Mouse (Mus musculus) subcutaneous adipose tissue, adult 2 months (tissue): ENCODE results near the gene Ankrd34a. TPM values are rescaled to one million over a fixed set of nuclear protein-coding genes. Genes with fewer than 3 reads are reported as not detected.

Experiments
- polyA plus RNA-seq: library from polyadenylated mRNA; depleted of rRNA; stranded (reverse); fragments of >200 nt; gene quantifications from 2 replicates; pipeline ENCODE4 v1.2.3, GENCODE M21; 2012; ENCODE audit warnings: low replicate concordance; rRNA removed

Ankrd34a gene
- polyA plus RNA-seq: 0.47 and 3.2 TPM in 2 replicates

GRCm38 (mm10) chr3:96596228-96596707 lies at the start of gene Ankrd34a:
Gene Ankrd34a, plus strand, starts transcription at chr3:96596636.

GRCm38 (mm10) chr3:96557694-96558093 lies 38.7 kb upstream of the Ankrd34a start, which contains the start of gene Txnip:
Gene Txnip, plus strand, starts transcription at chr3:96557957.

DNA sequence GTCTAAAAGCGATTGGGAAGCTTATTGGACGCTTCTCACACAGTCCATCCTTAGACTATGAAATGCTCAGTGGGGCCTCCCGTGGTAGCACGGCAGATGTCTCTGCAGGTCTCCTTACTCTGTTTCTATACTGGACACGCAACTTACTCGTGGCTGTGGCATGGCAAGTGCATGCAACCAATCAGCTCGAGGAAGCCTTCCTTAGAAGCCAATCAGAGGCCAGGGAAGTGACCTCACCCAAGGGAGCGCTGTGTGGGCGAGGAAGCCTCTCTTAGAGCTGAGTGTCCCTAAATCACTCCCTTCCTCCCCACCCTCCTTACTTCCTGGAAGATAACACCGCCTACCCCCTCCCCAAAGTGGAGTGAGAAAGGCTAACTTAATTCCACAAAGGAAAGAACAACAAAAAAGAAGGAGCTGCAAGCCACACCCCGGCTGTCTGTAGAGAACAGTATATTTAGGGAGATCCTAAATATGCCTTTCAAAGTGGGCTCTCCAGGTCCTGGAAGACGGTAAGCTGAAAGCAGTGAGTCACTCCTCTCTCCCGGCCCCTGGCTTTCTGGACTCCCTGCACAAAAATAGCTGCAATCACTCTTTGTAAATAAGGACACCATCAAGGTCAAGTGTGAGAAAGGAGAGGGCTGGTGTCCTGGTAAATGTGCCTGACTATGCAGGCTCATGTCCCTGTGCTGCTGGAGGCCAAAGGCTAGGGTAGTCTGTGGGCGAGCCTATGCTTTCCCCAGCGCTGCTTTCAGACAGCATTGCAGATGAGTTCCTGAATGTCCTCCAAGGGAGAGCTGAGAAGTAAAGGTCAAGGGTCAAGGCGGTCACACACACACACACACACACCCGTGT lies 19.5 kb upstream of the Ankrd34a start, which contains the start of gene Gm16253:
Gene Gm16253, plus strand, starts transcription at position 295 of the 852 bp plus-strand sequence.

DNA sequence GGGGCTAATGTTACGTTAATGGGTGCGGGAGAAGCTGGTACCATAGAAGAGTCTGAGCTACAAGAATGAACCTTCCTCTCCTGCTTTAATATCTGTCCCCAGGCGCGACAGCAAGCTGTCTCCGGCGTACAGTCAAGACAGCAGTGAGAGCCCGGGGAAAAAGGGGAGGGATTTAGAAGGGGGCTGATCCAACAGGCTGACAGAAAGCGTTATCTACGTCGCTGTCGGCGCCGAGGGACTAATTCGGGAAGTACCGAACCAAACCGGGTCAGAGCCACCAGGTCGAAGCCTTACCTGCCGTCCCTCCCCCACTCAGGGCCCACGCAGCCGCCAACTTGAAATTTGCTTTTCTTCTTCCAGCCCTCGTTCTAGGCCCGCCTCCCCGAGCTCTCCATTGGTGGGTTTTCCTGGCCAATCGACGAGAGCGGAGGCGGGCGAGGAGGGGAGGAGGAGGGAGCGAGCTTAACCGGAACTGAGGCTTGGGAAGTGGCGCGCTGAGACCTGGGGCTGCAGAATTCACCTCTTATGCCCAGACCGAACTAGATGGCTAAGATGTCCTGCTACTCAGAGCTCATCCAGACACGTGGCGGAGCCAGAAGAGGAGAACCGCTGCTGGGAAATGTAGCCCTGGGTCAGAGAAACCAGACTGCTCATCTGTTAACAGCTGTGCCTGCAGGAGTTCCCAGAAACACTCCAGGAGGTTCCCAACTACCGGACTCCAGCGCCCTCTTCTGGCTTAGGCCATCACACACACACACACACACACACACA lies 2.5 kb upstream of the Ankrd34a start, which contains the start of gene Polr3gl:
Gene Polr3gl, minus strand, starts transcription at position 392 of the 771 bp plus-strand sequence.

GRCm38 (mm10) chr3:96600639-96601250 lies 4.3 kb downstream of the Ankrd34a start, which contains the start of gene Lix1l:
Gene Lix1l, plus strand, starts transcription at chr3:96601149.

GRCm38 (mm10) chr3:96629729-96630600 lies 33.5 kb downstream of the Ankrd34a start, which contains the start of gene Rbm8a:
Gene Rbm8a, plus strand, starts transcription at chr3:96629933.

DNA sequence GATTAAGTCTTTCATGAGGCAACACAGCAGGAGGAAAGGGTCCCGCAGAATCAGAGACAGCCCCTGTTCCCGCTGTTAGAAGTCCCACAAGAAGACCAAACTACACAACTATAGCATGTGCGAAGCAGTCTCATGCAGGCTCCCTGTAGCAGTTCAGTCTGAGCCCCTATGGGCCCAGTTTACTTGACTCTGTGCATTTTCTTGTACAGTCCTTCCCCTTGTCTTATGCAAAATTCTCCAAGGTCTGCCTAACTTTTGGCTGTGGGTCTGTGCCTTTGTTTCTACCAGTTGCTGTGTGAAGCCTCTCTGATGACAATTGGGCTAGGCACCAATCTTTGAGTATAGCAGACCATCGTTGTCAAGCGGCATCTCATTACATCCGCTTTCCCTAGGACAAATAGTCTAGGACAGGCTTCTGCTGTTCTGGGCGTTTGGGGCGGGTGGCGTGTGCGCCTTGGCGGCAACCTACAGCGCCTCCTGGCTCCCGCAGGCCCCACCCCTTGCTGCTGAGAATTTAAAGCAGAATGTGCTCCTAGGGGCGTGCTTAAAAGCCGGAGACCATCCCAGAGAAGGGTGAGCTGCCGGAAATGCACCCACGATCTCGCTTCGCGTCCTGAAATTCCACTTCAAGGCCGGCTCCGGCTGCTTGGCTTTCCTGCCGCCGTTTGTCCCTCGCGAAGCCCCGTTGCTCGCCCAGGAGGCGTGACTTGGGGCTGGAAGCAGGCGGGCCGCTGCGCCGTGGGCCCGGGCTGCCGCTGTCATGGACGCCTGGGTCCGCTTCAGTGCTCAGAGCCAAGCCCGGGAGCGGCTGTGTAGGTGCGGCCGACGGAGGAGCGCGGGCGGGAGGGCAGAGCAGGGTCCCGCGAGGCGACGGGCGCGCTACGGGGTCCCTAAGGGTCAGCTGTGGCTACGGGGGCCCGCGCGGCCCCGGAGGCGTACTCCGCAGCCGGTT lies 38.8 kb downstream of the Ankrd34a start, which contains the start of the genes Pex11b and Gm42957:
Gene Pex11b, plus strand, starts transcription at position 449 of the 952 bp plus-strand sequence.
Gene Gm42957, plus strand, starts transcription at position 547 of the 952 bp plus-strand sequence.

GRCm38 (mm10) chr3:96645018-96645649 lies 48.7 kb downstream of the Ankrd34a start, which contains the start of gene Itga10:
Gene Itga10, plus strand, starts transcription at chr3:96645584.

Other genes starting within 250 kb of the Ankrd34a start
- gene BC107364, start 144.3 kb upstream of the Ankrd34a start, polyA plus RNA-seq: not detected in 2 replicates
- 1.1 and 2.2 TPM in 2 replicates for gene Hfe2, start 71.5 kb upstream of the Ankrd34a start, polyA plus RNA-seq
- gene Txnip, start 38.7 kb upstream of the Ankrd34a start, polyA plus RNA-seq: 658 and 2,424 TPM in 2 replicates
- gene Gm16253, start 19.7 kb upstream of the Ankrd34a start, polyA plus RNA-seq: not detected in 2 replicates
- gene Polr3gl, start 2.5 kb upstream of the Ankrd34a start, polyA plus RNA-seq: 19.1 and 23.0 TPM in 2 replicates
- gene Lix1l, start 4.5 kb downstream of the Ankrd34a start, polyA plus RNA-seq: 32.1 and 54.9 TPM in 2 replicates
- gene Rbm8a, start 33.3 kb downstream of the Ankrd34a start, polyA plus RNA-seq: 6.5 and 11.3 TPM in 2 replicates
- 65.1 and 70.1 TPM in 2 replicates for gene Pex11b, start 38.7 kb downstream of the Ankrd34a start, polyA plus RNA-seq
- gene Gm42957, start 38.8 kb downstream of the Ankrd34a start, polyA plus RNA-seq: 0.20 and 0.36 TPM in 2 replicates
- 3.0 and 6.4 TPM in 2 replicates for gene Itga10, start 48.9 kb downstream of the Ankrd34a start, polyA plus RNA-seq
- gene Ankrd35, start 73.5 kb downstream of the Ankrd34a start, polyA plus RNA-seq: 2.7 and 7.8 TPM in 2 replicates
- 39.3 and 72.2 TPM in 2 replicates for gene Pias3, start 99.7 kb downstream of the Ankrd34a start, polyA plus RNA-seq
- 2.6 and 4.0 TPM in 2 replicates for gene Nudt17, start 111.9 kb downstream of the Ankrd34a start, polyA plus RNA-seq
- 30.5 and 35.1 TPM in 2 replicates for gene Polr3c, start 131.0 kb downstream of the Ankrd34a start, polyA plus RNA-seq
- 15.7 and 20.7 TPM in 2 replicates for gene Rnf115, start 131.0 kb downstream of the Ankrd34a start, polyA plus RNA-seq
- gene Pdzk1, start 232.6 kb downstream of the Ankrd34a start, polyA plus RNA-seq: 0.10 TPM in 1 of 2 replicates, not detected in the other
- gene Cd160, start 232.7 kb downstream of the Ankrd34a start, polyA plus RNA-seq: 0.20 and 0.89 TPM in 2 replicates